Comparison of ENCODE assay signal across 34 mouse cellular contexts in the genomic region with DNA sequence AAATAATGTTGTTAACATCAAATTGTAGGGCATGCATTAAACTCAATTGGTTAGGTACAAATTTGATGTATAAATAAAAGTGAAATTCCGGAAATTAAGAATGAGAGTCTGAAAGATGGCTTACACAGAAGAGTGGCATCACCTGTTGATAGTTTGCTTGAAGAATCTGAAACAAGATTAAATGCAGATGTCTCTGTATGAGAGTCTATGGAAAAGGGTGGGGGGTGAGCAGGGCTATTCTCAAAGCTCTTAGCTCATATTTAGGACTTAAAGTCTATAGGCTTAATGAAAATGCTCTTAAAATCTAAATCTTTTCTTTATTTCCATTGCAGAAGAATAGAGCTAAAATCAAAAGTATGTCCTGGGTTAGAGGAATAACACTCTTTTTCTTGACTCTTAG. TPM values are rescaled to one million over a fixed set of nuclear protein-coding genes. Genes with fewer than 3 reads are reported as not detected.
"Had no signal": no experiment of that assay in that cellular context is flagged by ENCODE, and none has a peak within 500 bp of the region (broad histone marks: within the 10 kb centered on the region; RNA-seq: fewer than 3 reads in every experiment).

No protein-coding gene starts in this region.

- H3K9me3 ChIP-seq: heart, embryonic 10.5 days; heart, embryonic 12.5 days; hindbrain, embryonic 10.5 days; hindbrain, embryonic 12.5 days; hindbrain, embryonic 15.5 days; intestine, embryonic 15.5 days; limb, embryonic 15.5 days; liver, embryonic 12.5 days had no signal

- DNase-seq: gastrocnemius, adult 2 months; gastrocnemius, postnatal 10 days; gastrocnemius, postnatal 25 days; heart, adult 18-20 months; heart, postnatal 10 days; heart, postnatal 4 days; kidney, adult 18-20 months; kidney, adult 8-10 months; kidney, postnatal 10 days; kidney, postnatal 25 days; kidney, postnatal 4 days had no signal

- H3K9ac ChIP-seq: heart, embryonic 12.5 days; hindbrain, embryonic 12.5 days; hindbrain, embryonic 15.5 days; intestine, embryonic 15.5 days; limb, embryonic 15.5 days; liver, embryonic 12.5 days; liver, embryonic 14.5 days had no signal

- H3K27me3 ChIP-seq: heart, embryonic 12.5 days; hindbrain, embryonic 12.5 days; hindbrain, embryonic 15.5 days; intestine, embryonic 15.5 days; limb, embryonic 15.5 days; liver, embryonic 12.5 days had no signal

- H3K36me3 ChIP-seq: heart, embryonic 10.5 days; heart, embryonic 12.5 days; hindbrain, embryonic 10.5 days; hindbrain, embryonic 12.5 days; hindbrain, embryonic 15.5 days; intestine, embryonic 15.5 days; limb, embryonic 15.5 days; liver, embryonic 12.5 days had no signal

- H3K27ac ChIP-seq: gastrocnemius, adult 2 months; heart, embryonic 10.5 days; hindbrain, embryonic 10.5 days; hindbrain, embryonic 12.5 days; hindbrain, embryonic 15.5 days; hindbrain, postnatal 0 days; intestine, embryonic 15.5 days; layer of hippocampus, adult 2 months; left cerebral cortex, adult 2 months; limb, embryonic 15.5 days; liver, embryonic 12.5 days; liver, embryonic 14.5 days had no signal

- ATAC-seq: hindbrain, postnatal 0 days; intestine, embryonic 15.5 days; intestine, postnatal 0 days; liver, embryonic 12.5 days had no signal

- H3K4me1 ChIP-seq: heart, embryonic 10.5 days; heart, embryonic 12.5 days; hindbrain, embryonic 10.5 days; hindbrain, embryonic 12.5 days; hindbrain, embryonic 15.5 days; intestine, embryonic 15.5 days; liver, embryonic 12.5 days had no signal

- H3K4me2 ChIP-seq: heart, embryonic 12.5 days; hindbrain, embryonic 12.5 days; hindbrain, embryonic 15.5 days; intestine, embryonic 15.5 days; limb, embryonic 15.5 days; liver, embryonic 12.5 days had no signal

- H3K4me3 ChIP-seq: gastrocnemius, adult 2 months; heart, embryonic 10.5 days; heart, embryonic 12.5 days; hindbrain, embryonic 10.5 days; hindbrain, embryonic 12.5 days; hindbrain, embryonic 15.5 days; intestine, embryonic 15.5 days; layer of hippocampus, adult 2 months; left cerebral cortex, adult 2 months; limb, embryonic 15.5 days; liver, embryonic 12.5 days had no signal

RNA-seq across cellular contexts. Expression of a gene that starts 11.0 kb away (rescaled TPM):
- total RNA-seq: granulocyte monocyte progenitor cell, adult 5-6 weeks; heart, adult 18-20 months; heart, adult 8-10 months; heart, postnatal 10 days; heart, postnatal 25 days; heart, postnatal 4 days; left cerebral cortex, adult 2 months; left cerebral cortex, postnatal 14 days; left cerebral cortex, postnatal 36 days; liver, adult 2 months had no signal
- polyA plus RNA-seq: heart, embryonic 10.5 days; heart, embryonic 14.5 days; hindbrain, postnatal 0 days; liver, adult 2 months; liver, embryonic 12.5 days; liver, embryonic 14.5 days had no signal

RNA-seq across cellular contexts. Expression of a gene that starts 30.8 kb away (rescaled TPM):
- total RNA-seq: granulocyte monocyte progenitor cell, adult 5-6 weeks had no signal

RNA-seq across cellular contexts. Expression of a gene that starts 48.2 kb away (rescaled TPM):
- total RNA-seq: granulocyte monocyte progenitor cell, adult 5-6 weeks; layer of hippocampus, adult 2 months; layer of hippocampus, postnatal 25 days had no signal
- polyA plus RNA-seq: kidney, embryonic 14.5 days; liver, adult 2 months; liver, embryonic 14.5 days; liver, embryonic 16.5 days had no signal
